In the genomic region with DNA sequence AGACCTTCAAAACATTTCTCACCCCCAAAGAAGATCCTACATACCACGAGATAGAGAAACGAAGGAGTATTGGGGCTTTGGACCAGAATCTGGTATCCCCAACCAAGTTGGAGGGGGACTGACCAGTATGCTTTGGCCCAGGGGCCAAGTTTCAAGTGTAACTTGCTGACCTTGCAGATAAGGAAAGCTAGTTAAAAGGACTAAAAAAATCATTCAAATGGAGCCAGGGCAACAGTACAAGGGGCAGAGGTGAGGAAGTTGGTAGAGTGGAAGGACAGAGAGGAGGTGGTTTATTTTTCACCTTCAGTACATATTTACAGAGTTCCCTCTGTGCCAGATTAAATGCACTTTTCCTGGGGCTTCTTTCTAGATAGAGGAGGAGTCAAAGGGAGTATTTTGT, we compare ENCODE assay signal across 21 mouse cellular contexts. TPM values are rescaled to one million over a fixed set of nuclear protein-coding genes. Genes with fewer than 3 reads are reported as not detected.
"Had no signal": no experiment of that assay in that cellular context is flagged by ENCODE, and none has a peak within 500 bp of the region (broad histone marks: within the 10 kb centered on the region; RNA-seq: fewer than 3 reads in every experiment).

No protein-coding gene starts in this region.

- H3K9ac ChIP-seq: intestine, embryonic 15.5 days; liver, embryonic 15.5 days; lung, embryonic 15.5 days; midbrain, embryonic 13.5 days; neural tube, embryonic 13.5 days; stomach, embryonic 15.5 days had no signal

- ATAC-seq: hindbrain, embryonic 16.5 days; intestine, embryonic 15.5 days; midbrain, embryonic 13.5 days; midbrain, embryonic 16.5 days had no signal

- H3K4me3 ChIP-seq: intestine, embryonic 15.5 days; liver, embryonic 15.5 days; lung, embryonic 15.5 days; megakaryocyte, embryonic 14.5 days; midbrain, embryonic 10.5 days; midbrain, embryonic 13.5 days; myocyte; neural tube, embryonic 13.5 days; stomach, embryonic 15.5 days had no signal

- H3K4me1 ChIP-seq: intestine, embryonic 15.5 days; liver, embryonic 15.5 days; lung, embryonic 15.5 days; megakaryocyte, embryonic 14.5 days; midbrain, embryonic 10.5 days; midbrain, embryonic 13.5 days; neural tube, embryonic 13.5 days; stomach, embryonic 15.5 days had no signal

- H3K4me2 ChIP-seq: intestine, embryonic 15.5 days; liver, embryonic 11.5 days; liver, embryonic 15.5 days; lung, embryonic 15.5 days; midbrain, embryonic 13.5 days; neural tube, embryonic 13.5 days; stomach, embryonic 15.5 days had no signal

- H3K27ac ChIP-seq: intestine, embryonic 15.5 days; kidney, postnatal 0 days; liver, embryonic 15.5 days; lung, embryonic 15.5 days; midbrain, embryonic 10.5 days; midbrain, embryonic 13.5 days; neural tube, embryonic 13.5 days; stomach, embryonic 15.5 days had no signal

- DNase-seq: lung, adult 18-20 months; lung, postnatal 10 days; lung, postnatal 36 days; retina, postnatal 1 day; right cerebral cortex, postnatal 25 days; spleen, adult 18-20 months; thymus, postnatal 25 days had no signal

- H3K9me3 ChIP-seq: intestine, embryonic 15.5 days; liver, embryonic 15.5 days; lung, embryonic 15.5 days; midbrain, embryonic 13.5 days; neural tube, embryonic 13.5 days; stomach, embryonic 15.5 days had no signal

- H3K36me3 ChIP-seq: intestine, embryonic 15.5 days; liver, embryonic 15.5 days; lung, embryonic 15.5 days; midbrain, embryonic 10.5 days; midbrain, embryonic 13.5 days; neural tube, embryonic 13.5 days; stomach, embryonic 15.5 days had no signal

- H3K27me3 ChIP-seq: stomach, embryonic 15.5 days had no signal

RNA-seq across cellular contexts. Expression of a gene that starts 7.1 kb away (rescaled TPM):
- total RNA-seq: neutrophil, adult 5-6 weeks had no signal
